Mouse (Mus musculus) forebrain, embryonic 13.5 days (tissue): ENCODE measurements at regions not wholly inside any gene's neighbourhood (a gene's known extent, or its start where the extent isn't known, plus 50 kb on each side); places are given as distances from the start of the nearest gene placed in this dataset.
A peak's percentile ranks its signal among the peaks of the same experiment; 100 is the strongest.
"Not testable (repeated sequence)": the region's sequence is repeated elsewhere in the genome, so short reads cannot be mapped to it uniquely, and the experiment has no call there.

Experiments
- ATAC-seq: fragments of 200-750 bp; cut with Nextera tagmentation; 2 replicates; pipeline ENCODE4 v1.8.0; 2017
- H3K27ac ChIP-seq: fragments of 300-500 bp; sonication (generic); 2 replicates; pipeline ENCODE4 v1.5.1; 2015; ENCODE audit warnings: inconsistent platforms, mild to moderate bottlenecking, moderate library complexity
- H3K27me3 ChIP-seq: fragments of 300-500 bp; sonication (generic); 2 replicates; pipeline ENCODE4 v1.6.1; 2015; ENCODE audit warnings: mild to moderate bottlenecking, inconsistent platforms
- H3K36me3 ChIP-seq: fragments of 300-500 bp; sonication (generic); 2 replicates; pipeline ENCODE4 v1.6.1; 2015; ENCODE audit warnings: mild to moderate bottlenecking, inconsistent platforms; ENCODE audit not compliant: poor library complexity, severe bottlenecking
- H3K4me1 ChIP-seq: fragments of 300-500 bp; sonication (generic); 2 replicates; pipeline ENCODE4 v1.6.1; 2015; ENCODE audit warnings: inconsistent platforms
- H3K4me2 ChIP-seq: fragments of 300-500 bp; sonication (generic); 2 replicates; pipeline ENCODE4 v1.6.1; 2015; ENCODE audit warnings: inconsistent platforms, mild to moderate bottlenecking, moderate library complexity
- H3K4me3 ChIP-seq: fragments of 300-500 bp; sonication (generic); 2 replicates; pipeline ENCODE4 v1.5.1; 2015; ENCODE audit warnings: mild to moderate bottlenecking, inconsistent platforms
- H3K9ac ChIP-seq: fragments of 300-500 bp; sonication (generic); 2 replicates; pipeline ENCODE4 v1.6.1; 2015; ENCODE audit warnings: mild to moderate bottlenecking, inconsistent platforms
- H3K9me3 ChIP-seq: fragments of 300-500 bp; sonication (generic); replicated peaks from 2 replicates; pipeline ENCODE4 v1.6.1; 2016; ENCODE audit warnings: inconsistent platforms
- WGBS: fragments of 180-500 bp; shearing (Covaris S2); methylation state at CpG from one replicate; pipeline ENCODE4 v1.1.7; 2015; 5-methylcytosine and 5-hydroxymethylcytosine counted together

GRCm38 (mm10) chr6:37618990-37619389 lies 89.0 kb downstream of the Akr1d1 start:
- ATAC-seq = no peak
- H3K9ac ChIP-seq = no peak overlapping the region
- no peaks in the 10 kb centered on the region for H3K4me1 ChIP-seq
- no peak overlapping the region for H3K27ac ChIP-seq
- 91% methylated on average over 9 of the region's 9 CpGs for WGBS
- H3K36me3 ChIP-seq = no peaks in the 10 kb centered on the region
- no peaks in the 10 kb centered on the region for H3K27me3 ChIP-seq
- no peak overlapping the region for H3K4me2 ChIP-seq
- no peak overlapping the region for H3K4me3 ChIP-seq
- no peaks in the 10 kb centered on the region for H3K9me3 ChIP-seq

GRCm38 (mm10) chr6:37621364-37622029 lies 91.5 kb downstream of the Akr1d1 start:
- no peak for ATAC-seq
- 35% methylated on average over 7 of the region's 7 CpGs for WGBS
- no peaks in the 10 kb centered on the region for H3K27me3 ChIP-seq
- H3K36me3 ChIP-seq = no peaks in the 10 kb centered on the region
- H3K4me2 ChIP-seq = no peak overlapping the region
- H3K9ac ChIP-seq = no peak overlapping the region
- no peaks in the 10 kb centered on the region for H3K9me3 ChIP-seq
- H3K27ac ChIP-seq = no peak overlapping the region
- no peaks in the 10 kb centered on the region for H3K4me1 ChIP-seq
- H3K4me3 ChIP-seq = no peak overlapping the region

DNA sequence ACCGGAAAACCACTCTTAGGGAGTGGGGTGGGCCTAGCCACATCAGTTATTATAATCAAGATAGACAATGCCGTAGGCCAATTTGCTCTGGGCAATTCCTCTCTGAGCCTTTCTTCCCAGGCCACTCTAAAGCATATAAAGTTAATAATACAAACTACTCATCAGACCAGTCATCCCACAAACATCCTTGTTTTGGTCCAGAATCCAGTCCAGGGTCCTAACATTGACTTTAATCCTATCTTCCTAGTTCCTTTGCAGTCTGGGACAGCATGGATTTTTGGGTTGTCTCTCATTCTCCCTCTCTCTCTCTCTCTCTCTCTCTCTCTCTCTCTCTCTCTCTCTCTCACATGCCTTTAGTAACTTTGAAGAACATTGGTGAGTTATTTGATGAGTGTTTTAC lies 92.3 kb downstream of the Akr1d1 start:
- H3K9ac ChIP-seq = no peak overlapping the region
- H3K4me3 ChIP-seq = no peak overlapping the region
- H3K36me3 ChIP-seq = no peaks in the 10 kb centered on the region
- no peak for ATAC-seq
- WGBS = 84% methylated on average over 2 of the region's 2 CpGs
- H3K27ac ChIP-seq = no peak overlapping the region
- H3K9me3 ChIP-seq = no peaks in the 10 kb centered on the region
- no peak overlapping the region for H3K4me2 ChIP-seq
- no peaks in the 10 kb centered on the region for H3K4me1 ChIP-seq
- no peaks in the 10 kb centered on the region for H3K27me3 ChIP-seq

DNA sequence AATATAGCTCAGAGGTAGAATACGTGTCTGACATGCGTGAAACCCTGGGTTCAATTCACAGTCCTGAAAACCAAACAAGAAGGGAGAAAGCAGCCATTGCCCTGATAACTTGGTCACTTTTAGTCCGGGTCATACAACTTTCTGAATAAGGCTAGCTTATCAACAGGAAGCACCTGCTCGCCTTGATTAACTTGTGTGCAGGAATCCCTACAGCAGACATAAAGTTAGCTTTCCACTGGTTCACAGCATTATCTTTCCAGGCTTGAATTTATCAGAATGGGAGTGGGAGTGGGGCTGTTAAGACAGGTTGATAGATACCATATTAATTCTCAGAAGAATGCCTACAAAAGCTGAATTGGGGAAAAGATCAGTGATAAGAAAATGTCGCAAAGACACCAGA lies 97.2 kb downstream of the Akr1d1 start:
- no peak overlapping the region for H3K4me2 ChIP-seq
- no peak overlapping the region for H3K4me3 ChIP-seq
- no peaks in the 10 kb centered on the region for H3K4me1 ChIP-seq
- 91% methylated on average over 5 of the region's 5 CpGs for WGBS
- H3K9me3 ChIP-seq = no peaks in the 10 kb centered on the region
- H3K9ac ChIP-seq = no peak overlapping the region
- no peaks in the 10 kb centered on the region for H3K36me3 ChIP-seq
- ATAC-seq = no peak
- no peaks in the 10 kb centered on the region for H3K27me3 ChIP-seq
- no peak overlapping the region for H3K27ac ChIP-seq

DNA sequence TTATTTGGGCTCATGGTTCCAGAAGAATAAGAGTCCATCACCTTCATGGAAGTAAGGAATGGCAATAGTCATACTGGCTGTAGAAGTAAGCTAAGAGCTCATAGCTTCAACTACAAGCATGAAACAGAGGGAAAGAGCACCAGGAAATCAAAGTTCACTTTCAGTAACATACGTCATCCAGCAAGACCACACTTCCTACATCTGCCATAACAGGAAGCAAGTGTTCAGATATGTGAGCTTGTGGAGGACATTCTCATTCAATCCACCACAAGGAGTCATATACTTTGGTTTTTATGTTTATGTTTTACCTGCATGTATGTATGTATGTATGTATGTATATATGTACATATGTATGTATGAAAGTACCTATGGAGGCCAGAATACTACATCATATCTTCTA lies 104.0 kb downstream of the Akr1d1 start:
- no peaks in the 10 kb centered on the region for H3K4me1 ChIP-seq
- H3K9ac ChIP-seq = no peak overlapping the region
- no peaks in the 10 kb centered on the region for H3K27me3 ChIP-seq
- WGBS = 92% methylated on average over 1 of the region's 1 CpGs
- no peak overlapping the region for H3K4me3 ChIP-seq
- no peaks in the 10 kb centered on the region for H3K36me3 ChIP-seq
- no peak overlapping the region for H3K4me2 ChIP-seq
- H3K9me3 ChIP-seq = no peaks in the 10 kb centered on the region
- no peak for ATAC-seq
- H3K27ac ChIP-seq = no peak overlapping the region

DNA sequence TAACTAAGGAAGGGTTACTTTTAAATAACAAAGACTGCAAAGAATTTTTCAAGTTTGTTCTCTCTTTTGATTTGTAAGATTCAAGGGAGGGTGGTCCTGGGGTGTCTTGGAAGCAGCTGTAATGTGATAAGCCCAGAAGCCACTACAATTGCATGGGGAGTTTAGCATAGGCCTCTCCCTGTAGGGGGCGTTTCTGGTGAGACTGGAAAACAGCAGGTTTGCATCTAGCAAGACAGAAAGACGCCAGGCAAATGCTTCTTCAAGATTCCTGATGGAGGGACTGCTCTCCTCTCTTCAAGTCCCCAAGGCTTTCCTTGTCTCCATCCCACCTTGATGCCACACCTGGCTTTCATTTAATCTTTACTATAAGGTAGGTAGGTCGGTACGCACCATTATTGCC lies 112.1 kb downstream of the Akr1d1 start:
- Histone ChIP-seq H3K9ac (no peak overlapping the region), H3K4me3 (no peak overlapping the region), H3K27ac (0 out of 2 replicates have a peak overlapping the region, but pooled peaks have one; percentile 75), H3K27me3 (no peaks in the 10 kb centered on the region), H3K9me3 (no peaks in the 10 kb centered on the region), H3K4me2 (peak overlapping the region; percentile 53), H3K36me3 (no peaks in the 10 kb centered on the region), H3K4me1 (peaks cover 20% of the 10 kb centered on the region)
- ATAC-seq = no peak
- WGBS = 29% methylated on average over 4 of the region's 4 CpGs

DNA sequence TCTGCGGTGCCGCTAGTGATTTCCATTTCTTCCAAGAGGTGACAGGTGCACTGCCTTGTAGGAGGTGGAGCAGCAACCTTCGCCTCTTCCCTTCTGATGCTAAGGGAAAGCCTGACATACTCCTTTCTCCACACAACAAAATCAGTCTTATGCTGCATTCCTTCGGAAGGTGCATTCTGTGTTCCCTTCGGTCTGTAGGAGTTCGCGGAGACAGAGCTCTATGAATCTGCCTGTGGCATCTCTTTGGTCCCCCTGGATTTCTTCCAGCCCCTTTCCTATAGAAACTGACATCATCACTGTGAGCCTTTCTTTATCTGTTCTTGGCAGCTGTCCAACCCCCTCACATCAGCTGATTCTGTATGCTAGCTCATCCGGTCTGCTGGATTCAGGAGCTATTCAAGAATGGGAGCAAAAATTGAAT lies 112.7 kb downstream of the Akr1d1 start:
- no peaks in the 10 kb centered on the region for H3K9me3 ChIP-seq
- peak; percentile 92 for ATAC-seq
- no peaks in the 10 kb centered on the region for H3K36me3 ChIP-seq
- H3K4me2 ChIP-seq = peak overlapping the region; percentile 53
- H3K4me3 ChIP-seq = peak overlapping the region; percentile 26
- H3K9ac ChIP-seq = peak overlapping the region; percentile 43; the same call in 1 of the 2 replicates
- peak overlapping the region; percentile 75 for H3K27ac ChIP-seq
- peaks cover 20% of the 10 kb centered on the region for H3K4me1 ChIP-seq
- 14% methylated on average over 8 of the region's 8 CpGs for WGBS
- no peaks in the 10 kb centered on the region for H3K27me3 ChIP-seq

- Histone ChIP-seq H3K4me2 (peak overlapping the region; percentile 53), H3K4me3 (no peak overlapping the region), H3K9ac (no peak overlapping the region), H3K9me3 (no peaks in the 10 kb centered on the region), H3K27me3 (no peaks in the 10 kb centered on the region), H3K27ac (peak overlapping the region; percentile 75), H3K36me3 (no peaks in the 10 kb centered on the region), H3K4me1 (peaks cover 20% of the 10 kb centered on the region)
- 10% methylated on average over 4 of the region's 4 CpGs for WGBS
- peak; percentile 54 for ATAC-seq
These were observed 113.2 kb downstream of the Akr1d1 start for GRCm38 (mm10) chr6:37643176-37643575.

DNA sequence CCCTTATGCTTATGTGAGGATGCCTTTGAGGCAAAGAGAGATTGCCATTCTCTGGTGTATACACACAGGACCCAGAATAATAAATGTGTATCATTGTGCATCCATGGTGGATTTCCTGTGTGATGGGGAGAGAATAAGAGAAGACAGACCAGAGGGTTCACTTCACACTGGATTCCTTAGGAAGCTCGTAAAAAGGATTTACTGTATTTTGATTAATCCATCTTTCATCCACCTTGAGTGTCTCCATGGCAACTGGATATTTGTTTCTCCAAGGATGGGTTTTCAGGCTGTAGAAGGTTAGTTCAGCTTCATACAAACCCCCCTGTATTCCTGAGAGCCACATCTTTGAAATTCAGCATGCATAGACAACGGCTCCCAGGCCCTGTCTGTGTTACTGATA lies 113.7 kb downstream of the Akr1d1 start:
- 39% methylated on average over 2 of the region's 2 CpGs for WGBS
- Histone ChIP-seq H3K4me3 (no peak overlapping the region), H3K27me3 (no peaks in the 10 kb centered on the region), H3K9me3 (no peaks in the 10 kb centered on the region), H3K4me2 (no peak overlapping the region), H3K9ac (no peak overlapping the region), H3K4me1 (peaks cover 20% of the 10 kb centered on the region), H3K27ac (peak overlapping the region; percentile 55), H3K36me3 (no peaks in the 10 kb centered on the region)
- ATAC-seq = peak; percentile 57; the same call in 1 of the 2 replicates

GRCm38 (mm10) chr6:37645551-37645950 lies 115.6 kb downstream of the Akr1d1 start:
- 79% methylated on average over 14 of the region's 14 CpGs for WGBS
- Histone ChIP-seq H3K27ac (no peak overlapping the region), H3K4me2 (no peak overlapping the region), H3K4me1 (peaks cover 20% of the 10 kb centered on the region), H3K9ac (no peak overlapping the region), H3K4me3 (no peak overlapping the region), H3K36me3 (no peaks in the 10 kb centered on the region), H3K27me3 (no peaks in the 10 kb centered on the region), H3K9me3 (no peaks in the 10 kb centered on the region)
- ATAC-seq = no peak

GRCm38 (mm10) chr6:37657300-37657699 lies 127.3 kb downstream of the Akr1d1 start:
- not testable (repeated sequence) for H3K4me2 ChIP-seq, H3K9me3 ChIP-seq, H3K27me3 ChIP-seq, H3K4me3 ChIP-seq, H3K27ac ChIP-seq, H3K9ac ChIP-seq, H3K36me3 ChIP-seq, ATAC-seq, H3K4me1 ChIP-seq
- WGBS = 95% methylated on average over 3 of the region's 3 CpGs

DNA sequence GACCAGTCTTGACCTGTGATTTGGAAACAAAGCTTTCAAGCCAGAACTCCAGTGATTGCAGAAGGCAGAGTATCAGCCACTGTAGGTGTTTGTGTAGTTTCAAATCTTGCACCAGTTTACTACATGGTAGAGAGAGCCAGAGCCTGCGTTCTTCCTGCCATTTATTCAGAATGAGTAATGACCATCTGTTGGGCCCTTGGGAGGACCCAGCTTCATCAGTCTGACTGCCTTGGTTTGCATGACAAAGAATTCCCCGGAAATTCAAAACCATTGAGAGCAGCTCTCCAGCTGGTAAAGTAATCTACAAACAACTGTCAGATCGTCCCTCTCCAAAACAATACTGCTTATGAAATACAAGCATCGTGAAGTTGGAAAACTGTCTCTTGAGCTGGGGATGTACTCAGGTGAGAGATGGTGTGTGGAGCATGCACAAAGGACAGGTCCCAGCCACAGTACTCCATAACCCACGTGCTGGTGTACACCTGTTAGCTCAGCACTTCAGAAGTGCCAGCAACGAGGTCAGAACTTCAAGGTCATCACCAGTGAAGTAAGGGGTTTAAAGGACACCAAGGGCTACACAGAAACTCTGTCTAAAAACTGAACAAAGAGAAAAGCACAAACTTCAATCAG lies 128.2 kb downstream of the Akr1d1 start:
- ATAC-seq = peak; percentile 67
- Histone ChIP-seq H3K4me2 (no peak overlapping the region), H3K36me3 (no peaks in the 10 kb centered on the region), H3K4me3 (no peak overlapping the region), H3K9me3 (no peaks in the 10 kb centered on the region), H3K27me3 (no peaks in the 10 kb centered on the region), H3K9ac (no peak overlapping the region), H3K27ac (no peak overlapping the region), H3K4me1 (peaks cover 7% of the 10 kb centered on the region; the same call in 1 of the 2 replicates)
- 28% methylated on average over 6 of the region's 6 CpGs for WGBS

GRCm38 (mm10) chr6:37662747-37663146 lies 132.8 kb downstream of the Akr1d1 start:
- no peak overlapping the region for H3K4me3 ChIP-seq
- 74% methylated on average over 2 of the region's 2 CpGs for WGBS

More at GRCm38 (mm10) chr6:37662747-37663146, 132.8 kb downstream of the Akr1d1 start:
- H3K36me3 ChIP-seq = no peaks in the 10 kb centered on the region
- peaks cover 6% of the 10 kb centered on the region; the same call in 1 of the 2 replicates for H3K4me1 ChIP-seq
- H3K9ac ChIP-seq = no peak overlapping the region
- H3K27ac ChIP-seq = no peak overlapping the region
- no peaks in the 10 kb centered on the region for H3K9me3 ChIP-seq
- no peak for ATAC-seq
- H3K4me2 ChIP-seq = no peak overlapping the region
- no peaks in the 10 kb centered on the region for H3K27me3 ChIP-seq
